Mouse (Mus musculus) cerebellum, postnatal 4 days (tissue): ENCODE results near the gene Gpr176.
"Not testable (repeated sequence)": the region's sequence is repeated elsewhere in the genome, so short reads cannot be mapped to it uniquely, and the experiment has no call there.

Source experiments
- DNase-seq, 2 experiments: peaks; one replicate each; pipeline ENCODE4 v3.0.0; 2022; ENCODE audit warnings: low spot score in 2 of 2, mixed read lengths in 1 of 2

The Gpr176 gene

GRCm38 (mm10) chr2:118301041-118301545, 72.1 kb downstream of the Gpr176 start:
- DNase-seq: no peak

- no peak for DNase-seq
Measured at GRCm38 (mm10) chr2:118299981-118300380, 73.2 kb downstream of the Gpr176 start.

- no peak for DNase-seq
Measured at GRCm38 (mm10) chr2:118298601-118299000, 74.6 kb downstream of the Gpr176 start.

- DNase-seq: no peak
Measured at GRCm38 (mm10) chr2:118297966-118298365, 75.3 kb downstream of the Gpr176 start.

- no peak for DNase-seq
Measured at GRCm38 (mm10) chr2:118295505-118295904, 77.7 kb downstream of the Gpr176 start.

GRCm38 (mm10) chr2:118293583-118293982, 79.6 kb downstream of the Gpr176 start:
- no peak for DNase-seq

- DNase-seq: not testable (repeated sequence)
Measured at GRCm38 (mm10) chr2:118289066-118289460, 84.2 kb downstream of the Gpr176 start.

GRCm38 (mm10) chr2:118288326-118289065, 84.7 kb downstream of the Gpr176 start:
- DNase-seq: no peak

- DNase-seq: no peak
Measured at GRCm38 (mm10) chr2:118287678-118288077, 85.5 kb downstream of the Gpr176 start.

GRCm38 (mm10) chr2:118282467-118282866, 90.8 kb downstream of the Gpr176 start:
- no peak for DNase-seq

GRCm38 (mm10) chr2:118278249-118278648, 95.0 kb downstream of the Gpr176 start:
- no peak for DNase-seq

- no peak for DNase-seq
Measured at GRCm38 (mm10) chr2:118271606-118272005, 101.6 kb downstream of the Gpr176 start.

- DNase-seq: no peak
Measured at GRCm38 (mm10) chr2:118270213-118270612, 103.0 kb downstream of the Gpr176 start.

GRCm38 (mm10) chr2:118263914-118264201, 109.4 kb downstream of the Gpr176 start:
- DNase-seq: no peak

GRCm38 (mm10) chr2:118263151-118263913, 109.9 kb downstream of the Gpr176 start:
- peak in 1 of 2 experiments; percentile 53 for DNase-seq

GRCm38 (mm10) chr2:118262673-118263072, 110.5 kb downstream of the Gpr176 start:
- DNase-seq: no peak

- DNase-seq: no peak
Measured at GRCm38 (mm10) chr2:118259746-118260145, 113.5 kb downstream of the Gpr176 start.

- DNase-seq: no peak
Measured at GRCm38 (mm10) chr2:118257094-118257493, 116.1 kb downstream of the Gpr176 start.

- peak in 1 of 2 experiments; percentile 55 for DNase-seq
Measured at GRCm38 (mm10) chr2:118256621-118257053, 116.6 kb downstream of the Gpr176 start, which contains the start of gene Fsip1. Gene Fsip1, minus strand, starts transcription at chr2:118256966.

GRCm38 (mm10) chr2:118254516-118254915, 118.7 kb downstream of the Gpr176 start:
- no peak for DNase-seq

GRCm38 (mm10) chr2:118248966-118249365, 124.3 kb downstream of the Gpr176 start:
- no peak for DNase-seq

- no peak for DNase-seq
Measured at GRCm38 (mm10) chr2:118248016-118248415, 125.2 kb downstream of the Gpr176 start.

GRCm38 (mm10) chr2:118245914-118246313, 127.3 kb downstream of the Gpr176 start:
- DNase-seq: peak; percentile 58 to 76
